Mouse (Mus musculus): ENCODE results near the gene Gpr137.

DNA sequence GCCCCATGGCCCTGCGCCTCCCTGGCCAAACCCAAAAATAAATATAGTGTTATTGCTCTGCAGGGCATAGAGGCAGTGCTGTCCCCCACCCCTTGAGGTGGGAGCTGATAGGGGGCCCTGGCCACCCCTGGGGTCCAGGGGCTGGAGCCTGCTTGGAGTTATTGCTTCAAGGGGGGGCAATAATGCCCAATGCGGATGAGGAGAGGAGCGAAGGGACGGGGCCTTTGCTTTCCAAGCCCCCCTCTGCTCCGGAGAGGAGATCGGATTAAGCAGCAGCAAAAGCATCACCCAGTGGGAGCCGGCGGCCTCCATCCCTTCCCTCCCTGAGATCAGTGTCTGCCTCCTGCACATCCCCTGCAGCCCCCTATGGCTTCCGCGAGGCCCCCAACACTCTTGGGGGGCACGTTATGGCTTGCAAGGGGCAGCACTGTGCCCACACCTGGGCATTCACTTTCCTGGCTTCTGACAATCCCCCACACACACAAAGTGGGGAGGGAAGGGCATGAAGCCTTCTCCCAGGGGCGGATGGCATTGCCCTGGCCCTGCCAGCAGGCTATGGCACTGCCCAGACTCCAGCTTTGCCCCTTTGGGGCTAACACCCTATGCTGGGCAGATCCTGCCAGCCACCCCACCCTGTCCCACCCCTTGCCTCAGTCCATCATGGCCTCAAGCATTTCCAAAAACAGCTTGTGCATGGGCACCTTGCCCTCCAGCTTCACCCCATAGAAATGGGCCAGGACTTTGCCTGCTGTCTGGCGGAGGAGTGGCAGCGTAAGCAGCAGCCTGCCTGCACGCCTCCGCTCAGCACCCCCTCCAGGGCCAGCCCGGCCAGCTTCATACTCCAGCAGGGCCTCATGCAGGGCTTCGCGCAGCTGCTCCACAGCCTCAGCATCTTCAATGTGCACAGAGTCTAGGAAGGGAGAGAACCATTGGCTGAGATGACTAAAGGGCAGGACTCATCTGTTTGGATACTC lies 30.9 kb downstream of the Gpr137 start:
- TF ChIP-seq CTCF (IDR thresholded peaks at IDR 0.05; ENCODE audit: low read depth) (no peak), EP300 (IDR thresholded peaks at IDR 0.05; ENCODE audit: low read depth) (no peak)

Data from liver, embryonic 14.5 days (tissue).